Mouse (Mus musculus) kidney, adult 18-20 months (tissue): ENCODE data around the gene BC005537.
"Not testable (repeated sequence)": the region's sequence is repeated elsewhere in the genome, so short reads cannot be mapped to it uniquely, and the experiment has no call there.

Source experiments
- DNase-seq: peaks from one replicate; pipeline ENCODE4 v3.0.0; 2021

The BC005537 gene

DNA sequence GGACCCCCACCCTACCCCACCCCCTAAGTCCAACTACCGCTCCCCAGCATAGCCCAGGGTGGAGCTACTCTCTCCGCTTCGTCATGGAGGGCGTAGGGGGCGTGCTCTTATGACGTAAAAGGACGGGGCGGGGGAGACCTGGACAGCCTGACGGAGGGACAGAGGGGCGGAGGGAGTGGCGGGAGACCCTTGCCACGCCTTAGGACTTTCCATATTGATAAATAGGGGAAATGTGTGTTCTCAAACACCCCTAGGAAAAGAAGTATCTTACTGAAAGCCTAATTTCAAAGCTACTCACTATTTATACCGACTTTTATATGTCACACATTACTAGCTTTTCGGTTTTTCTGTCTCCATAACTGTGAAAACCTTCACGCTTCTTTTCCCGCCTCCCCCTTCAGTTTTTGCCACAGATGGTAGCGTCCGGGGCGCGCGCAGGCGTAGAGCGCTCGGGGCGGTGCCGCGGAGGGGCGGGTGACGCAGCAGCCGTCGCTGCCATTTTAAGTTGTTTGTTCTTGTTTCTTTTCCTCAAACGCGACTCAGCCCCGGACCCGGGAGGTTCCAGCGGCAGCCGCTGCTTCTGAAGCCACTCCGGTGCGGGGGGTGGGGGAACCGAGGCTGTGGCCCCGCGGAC is 666 bp upstream of the BC005537 start:
- peak; percentile 97 for DNase-seq

GRCm38 (mm10) chr13:24802131-24802691 is 754 bp downstream of the BC005537 start:
- peak; percentile 43 for DNase-seq

- DNase-seq = no peak
Measured at GRCm38 (mm10) chr13:24803196-24803595, 1.7 kb downstream of the BC005537 start.

GRCm38 (mm10) chr13:24806079-24806478 is 4.6 kb downstream of the BC005537 start:
- DNase-seq = peak; percentile 48

DNA sequence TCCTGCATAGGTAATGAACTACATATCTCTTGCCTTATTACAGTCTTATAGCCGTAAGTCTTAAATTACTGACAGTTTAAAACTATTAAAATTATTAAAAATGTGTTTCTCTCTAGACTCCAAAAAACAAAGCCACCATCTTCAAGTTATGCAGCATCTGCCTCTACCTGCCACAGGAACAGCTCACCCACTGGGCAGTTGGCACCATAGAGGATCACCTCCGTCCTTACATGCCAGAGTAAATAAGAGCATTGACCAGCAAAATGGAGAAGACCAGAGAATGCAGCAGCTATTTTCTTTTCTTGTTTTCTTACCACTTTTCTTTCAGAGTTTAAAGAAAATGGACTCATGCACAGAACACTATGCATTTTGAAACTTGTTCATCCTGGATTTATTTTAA is 11.1 kb downstream of the BC005537 start:
- DNase-seq = no peak

DNA sequence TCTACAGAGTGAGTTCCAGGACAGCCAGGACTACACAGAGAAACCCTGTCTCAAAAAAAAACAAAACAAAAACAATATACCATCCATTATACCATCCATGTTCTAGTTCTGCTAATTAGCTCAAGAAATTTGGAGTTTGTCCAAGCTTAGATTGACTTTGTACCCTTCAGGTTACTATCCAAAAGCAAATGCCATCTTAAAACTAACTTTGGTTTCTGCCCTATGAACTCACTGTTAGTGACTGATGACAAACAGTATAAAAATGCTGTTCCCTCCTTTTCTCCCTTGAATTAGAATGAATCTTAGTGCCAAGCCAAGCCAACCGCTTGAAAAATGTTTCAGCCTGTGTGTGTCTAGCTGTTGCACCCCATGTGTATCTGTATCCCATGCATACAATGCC is 13.2 kb downstream of the BC005537 start:
- DNase-seq = no peak

DNA sequence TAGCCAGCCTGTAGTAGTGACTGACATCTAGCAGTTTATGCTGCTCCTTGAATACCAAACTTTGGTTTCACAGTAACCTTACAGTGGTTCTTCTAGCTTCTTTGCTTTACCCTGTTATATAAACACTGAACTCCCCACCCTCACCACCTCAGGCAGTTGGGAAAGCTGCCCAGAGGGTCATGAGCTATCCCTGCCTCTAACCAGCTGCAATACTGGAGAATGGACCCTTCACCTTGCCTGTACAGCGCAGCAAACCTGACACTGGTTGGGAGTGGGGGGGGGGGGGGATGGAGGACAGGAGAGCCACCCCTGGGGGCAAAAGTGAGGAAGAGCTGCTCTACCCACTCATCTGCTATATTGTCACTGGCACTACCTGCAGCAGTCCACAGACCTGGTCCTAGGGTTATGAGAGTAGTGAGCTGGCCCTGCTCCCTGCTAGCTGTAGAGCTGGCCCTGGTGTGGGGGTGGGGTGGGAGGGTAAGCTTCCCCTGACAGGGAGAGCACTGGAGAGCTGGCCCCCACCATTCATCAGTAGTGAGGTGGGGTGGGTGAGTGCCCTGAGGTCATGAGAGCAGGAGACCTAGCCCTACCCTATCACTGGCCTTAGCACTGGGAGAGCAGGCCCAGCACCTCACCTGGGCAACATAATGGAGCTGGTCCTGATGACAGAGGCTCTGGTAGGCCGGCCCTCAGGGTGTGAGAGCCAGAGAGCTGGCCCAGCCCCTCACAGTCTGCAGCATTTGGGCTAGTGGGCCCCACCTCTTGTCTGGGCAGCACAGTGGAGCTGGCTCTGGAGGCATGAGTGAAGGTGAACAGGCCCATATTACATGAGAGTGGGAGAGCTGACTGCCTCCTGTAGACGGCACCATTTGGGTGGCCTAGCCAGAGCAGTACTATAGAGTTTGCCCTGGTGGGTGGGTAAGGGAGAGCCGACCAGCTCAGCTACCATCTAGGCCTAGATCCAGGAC is 15.0 kb downstream of the BC005537 start:
- DNase-seq = no peak

DNA sequence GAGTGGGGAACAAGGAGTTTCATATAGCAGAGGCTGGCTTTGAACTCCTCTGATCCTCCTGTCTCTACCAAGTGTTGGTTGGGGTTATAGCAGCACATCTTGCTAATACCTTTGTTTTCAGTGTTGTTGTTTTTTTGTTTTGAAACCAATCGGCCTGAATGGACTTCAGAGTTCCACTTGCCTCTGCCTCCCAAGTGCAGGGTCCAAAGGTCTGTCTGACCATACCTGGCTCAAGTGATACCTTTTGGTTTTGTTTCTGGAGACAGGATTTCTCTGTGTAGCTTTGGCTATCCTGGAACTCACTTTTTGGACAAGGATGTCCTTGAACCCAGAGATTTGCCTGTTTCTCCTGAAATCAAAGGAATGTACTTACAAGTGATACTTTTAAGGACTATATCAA is 18.5 kb downstream of the BC005537 start:
- no peak for DNase-seq

- no peak for DNase-seq
Measured at GRCm38 (mm10) chr13:24822663-24823343, 21.3 kb downstream of the BC005537 start.

DNA sequence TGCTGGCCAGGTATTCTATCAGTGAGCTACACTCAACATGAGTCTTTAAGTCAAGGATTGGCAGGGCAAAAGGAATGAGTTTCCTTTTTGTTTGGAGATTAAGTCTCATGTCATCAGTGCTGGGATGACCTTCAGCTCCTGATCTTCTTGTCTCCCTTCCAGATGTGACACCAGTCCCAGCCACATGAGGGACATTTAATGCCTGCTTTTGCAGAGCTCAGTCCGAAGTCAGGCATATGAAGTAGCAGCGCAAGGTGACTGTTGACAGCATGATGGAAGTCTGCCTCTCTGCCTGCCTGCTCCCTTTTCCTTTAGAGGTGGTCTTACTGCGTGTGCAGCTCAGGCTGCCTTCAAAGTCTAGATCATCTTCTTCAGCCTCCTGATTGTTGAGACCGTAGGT is 23.2 kb downstream of the BC005537 start:
- DNase-seq = no peak

- no peak for DNase-seq
Measured at GRCm38 (mm10) chr13:24825587-24825986, 24.1 kb downstream of the BC005537 start.

- no peak for DNase-seq
Measured at GRCm38 (mm10) chr13:24826116-24826515, 24.7 kb downstream of the BC005537 start.

- DNase-seq = no peak
Measured at GRCm38 (mm10) chr13:24830756-24831352, 29.4 kb downstream of the BC005537 start.

GRCm38 (mm10) chr13:24831353-24832130 is 30.1 kb downstream of the BC005537 start, which contains the start of the genes Acot13 and Tdp2:
Gene Acot13, minus strand, starts transcription at chr13:24831540.
Gene Tdp2, plus strand, starts transcription at chr13:24831679.
- peak; percentile 93 for DNase-seq

DNA sequence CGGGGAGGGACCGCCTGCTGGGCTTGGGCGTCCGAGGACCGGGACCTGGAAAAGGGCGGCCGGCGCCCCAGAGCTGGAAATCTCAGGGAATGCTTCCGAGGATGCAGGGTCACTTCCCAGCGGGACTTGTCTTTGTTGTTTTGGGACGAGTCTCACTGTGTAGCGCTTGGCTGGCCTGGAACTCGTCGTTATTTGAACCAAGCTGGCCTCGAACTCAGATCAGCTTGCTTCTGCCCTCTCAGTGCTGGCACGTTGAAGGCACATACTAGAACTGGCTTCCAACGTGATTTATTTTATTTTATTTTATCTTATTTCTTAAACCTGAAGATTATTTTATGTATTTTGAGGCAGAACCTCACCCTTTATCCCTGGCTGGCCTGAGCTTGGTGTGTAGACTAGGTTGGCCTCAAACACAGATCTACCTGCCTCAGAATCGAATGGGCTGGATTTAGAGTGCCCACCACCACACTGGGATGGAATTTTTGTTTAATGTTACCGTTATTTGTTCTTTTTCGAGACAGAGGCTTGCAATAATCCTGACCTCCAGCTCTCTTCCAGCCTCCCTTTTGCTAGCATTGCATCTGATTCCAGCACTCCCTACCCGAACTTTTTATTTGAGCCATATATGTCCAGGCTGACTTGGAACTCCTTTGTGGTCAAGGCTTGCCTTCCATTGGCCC is 30.8 kb downstream of the BC005537 start:
- DNase-seq = no peak

- no peak for DNase-seq
Measured at GRCm38 (mm10) chr13:24832811-24833155, 31.3 kb downstream of the BC005537 start.

GRCm38 (mm10) chr13:24837765-24838164 is 36.3 kb downstream of the BC005537 start:
- DNase-seq = not testable (repeated sequence)

DNA sequence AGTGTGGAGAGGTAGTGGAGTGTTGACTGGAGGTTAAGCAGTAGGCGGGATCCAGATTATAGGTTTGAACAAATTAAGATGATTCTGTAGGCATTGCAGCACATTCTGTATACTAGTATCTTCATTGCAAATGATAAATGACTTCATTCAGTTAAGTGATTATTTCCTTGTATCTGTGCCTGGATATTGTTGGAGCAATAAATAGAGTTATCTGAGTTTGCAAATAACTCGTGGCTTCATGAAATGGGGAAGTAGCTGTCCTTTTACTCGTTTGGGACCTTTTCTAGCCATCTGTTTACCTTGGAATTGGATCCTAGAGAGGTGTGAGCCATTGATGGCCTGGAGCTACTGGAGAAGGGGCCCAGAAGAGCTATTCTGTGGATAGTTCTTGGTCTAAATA is 38.4 kb downstream of the BC005537 start:
- no peak for DNase-seq

- no peak for DNase-seq
Measured at GRCm38 (mm10) chr13:24841702-24842101, 40.2 kb downstream of the BC005537 start.

- no peak for DNase-seq
Measured at GRCm38 (mm10) chr13:24844983-24845955, 43.8 kb downstream of the BC005537 start, which contains the start of gene D130043K22Rik. Gene D130043K22Rik, plus strand, starts transcription at chr13:24845135.
